Mouse (Mus musculus) heart, postnatal 0 days (tissue): Measurements from ENCODE around the gene Ciz1. TPM values are rescaled to one million over a fixed set of nuclear protein-coding genes. Genes with fewer than 3 reads are reported as not detected.

Source experiments
- ATAC-seq: fragments of 200-750 bp; cut with Nextera tagmentation; 2 replicates; pipeline ENCODE4 v1.8.0; 2017; ENCODE audit warnings: low read depth, moderate number of reproducible peaks, moderate library complexity; ENCODE audit not compliant: insufficient read depth
- DNase-seq: peaks from one replicate; pipeline ENCODE4 v3.0.0-alpha.2; 2016; ENCODE audit warnings: low spot score
- H3K27ac ChIP-seq: fragments of 300-500 bp; sonication (generic); 2 replicates; pipeline ENCODE4 v1.5.1; 2014; ENCODE audit warnings: low read depth, mild to moderate bottlenecking
- H3K27me3 ChIP-seq: fragments of 300-500 bp; sonication (generic); 2 replicates; pipeline ENCODE4 v1.6.1; 2014; ENCODE audit warnings: low read length, mixed read lengths; ENCODE audit not compliant: control insufficient read depth, insufficient read depth
- H3K36me3 ChIP-seq: fragments of 300-500 bp; sonication (generic); replicated peaks from 2 replicates; pipeline ENCODE4 v1.6.1; 2014; ENCODE audit warnings: low read length, mixed read lengths; ENCODE audit not compliant: control insufficient read depth, insufficient read depth
- H3K4me1 ChIP-seq: fragments of 300-500 bp; sonication (generic); 2 replicates; pipeline ENCODE4 v1.6.1; 2014; ENCODE audit warnings: antibody characterized with exemption; ENCODE audit not compliant: control insufficient read depth, insufficient read depth
- H3K4me2 ChIP-seq: fragments of 300-500 bp; sonication (generic); 2 replicates; pipeline ENCODE4 v1.6.1; 2014; ENCODE audit warnings: low read depth, mild to moderate bottlenecking, low read length, moderate library complexity
- H3K4me3 ChIP-seq: fragments of 300-500 bp; sonication (generic); 2 replicates; pipeline ENCODE4 v1.5.1; 2014; ENCODE audit warnings: low read depth, low read length
- H3K9ac ChIP-seq: fragments of 300-500 bp; sonication (generic); replicated peaks from 2 replicates; pipeline ENCODE4 v1.6.1; 2014; ENCODE audit warnings: low read depth, low read length, mixed read lengths
- H3K9me3 ChIP-seq: fragments of 300-500 bp; sonication (generic); replicated peaks from 2 replicates; pipeline ENCODE4 v1.6.1; 2016; ENCODE audit warnings: low read length; ENCODE audit not compliant: control insufficient read depth
- CTCF ChIP-seq: IDR thresholded peaks from 2 replicates; pipeline ENCODE4 v1.5.1; 2016; ENCODE audit warnings: antibody characterized with exemption, control low read depth, low read depth
- EP300 ChIP-seq: IDR thresholded peaks from 2 replicates; pipeline ENCODE4 v1.6.1; 2016; ENCODE audit warnings: antibody characterized with exemption, low read depth
- WGBS: fragments of 180-500 bp; shearing (Covaris S2); extraction: QIAGEN DNeasy Blood & Tissue Kit; methylation state at CpG from one replicate; pipeline ENCODE4 v1.1.7; 2014; 5-methylcytosine and 5-hydroxymethylcytosine counted together
- polyA plus RNA-seq: library from polyadenylated mRNA; unstranded; fragments of >200 nt; fragmentation: Nextera tagmentation; extraction: Ambion mirVana; gene quantifications from 2 replicates; pipeline ENCODE4 v1.2.1, GENCODE M21; 2015
- total RNA-seq: library from RNA; depleted of rRNA; stranded (reverse); fragments of >200 nt; gene quantifications from 2 replicates; pipeline ENCODE4 v1.2.3, GENCODE M21; 2014; ENCODE audit warnings: low replicate concordance

The Ciz1 gene
- total and polyA plus RNA-seq, 2 experiments from 2014 or later, result 17.6 to 79.9 TPM

DNA sequence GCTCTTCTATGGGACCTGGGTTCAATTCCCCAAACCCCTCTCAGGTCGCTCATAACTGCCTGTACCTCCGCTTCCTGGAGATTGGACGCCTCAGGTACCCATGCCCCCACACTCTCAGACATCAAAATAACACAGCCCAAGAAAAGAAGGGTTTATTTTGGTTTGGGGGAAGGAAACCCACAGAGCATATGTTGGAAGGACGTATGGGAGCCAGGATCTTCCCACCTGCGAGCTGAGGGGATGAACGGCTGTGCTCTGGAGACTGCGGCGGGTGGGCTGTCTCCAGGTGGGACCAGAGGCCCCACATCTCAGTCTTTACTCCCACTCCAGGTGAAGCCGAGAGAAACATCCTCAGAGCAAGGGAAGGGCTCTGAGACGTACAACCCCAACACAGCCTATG lies 24.8 kb downstream of the Ciz1 start:
- Histone ChIP-seq H3K9me3 (no peaks in the 10 kb centered on the region), H3K27ac (no peak overlapping the region), H3K9ac (no peak overlapping the region), H3K36me3 (peaks cover 68% of the 10 kb centered on the region), H3K4me3 (no peak overlapping the region), H3K27me3 (no peaks in the 10 kb centered on the region), H3K4me2 (no peak overlapping the region), H3K4me1 (peaks cover 4% of the 10 kb centered on the region; the same call in 1 of the 2 replicates)
- whole genome bisulfite sequencing, result 97% methylated on average over 10 of the region's 10 CpGs
- DNase-seq (no peak), ATAC-seq (no peak)
- no peak for TF ChIP-seq CTCF
- TF ChIP-seq EP300, result no peak

DNA sequence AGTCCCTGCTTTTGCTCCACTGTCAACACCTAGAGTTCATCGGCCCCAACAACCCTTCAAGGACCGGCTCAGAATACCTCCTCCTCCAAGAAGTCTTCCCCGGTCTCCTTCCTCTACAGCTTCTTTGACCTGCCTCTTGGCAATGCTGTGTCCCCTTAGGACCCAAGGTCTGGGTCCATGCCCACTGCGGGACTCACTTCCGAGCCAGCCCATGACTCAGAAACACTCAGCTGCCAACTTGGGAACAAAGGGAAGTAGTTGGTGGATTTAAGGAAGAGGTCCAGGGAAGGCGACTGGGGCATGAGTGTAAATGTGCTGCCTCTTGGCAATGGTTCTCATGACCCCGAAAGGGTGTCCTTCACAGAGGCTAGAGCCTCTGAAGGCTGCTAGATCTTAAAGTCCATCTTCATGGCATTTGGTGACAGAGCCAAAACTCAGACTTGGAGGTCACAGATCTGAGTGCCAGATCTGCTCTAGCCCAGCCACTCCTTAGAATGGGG lies 27.9 kb downstream of the Ciz1 start:
- Histone ChIP-seq H3K27me3 (peaks cover 4% of the 10 kb centered on the region; the same call in 1 of the 2 replicates), H3K4me1 (peaks cover 4% of the 10 kb centered on the region; the same call in 1 of the 2 replicates), H3K27ac (no peak overlapping the region), H3K9me3 (no peaks in the 10 kb centered on the region), H3K4me3 (no peak overlapping the region), H3K36me3 (peaks cover 45% of the 10 kb centered on the region), H3K4me2 (no peak overlapping the region), H3K9ac (no peak overlapping the region)
- DNase-seq, result no peak
- 73% methylated on average over 7 of the region's 7 CpGs for WGBS
- no peak for TF ChIP-seq EP300
- TF ChIP-seq CTCF, result no peak
- ATAC-seq, result no peak

DNA sequence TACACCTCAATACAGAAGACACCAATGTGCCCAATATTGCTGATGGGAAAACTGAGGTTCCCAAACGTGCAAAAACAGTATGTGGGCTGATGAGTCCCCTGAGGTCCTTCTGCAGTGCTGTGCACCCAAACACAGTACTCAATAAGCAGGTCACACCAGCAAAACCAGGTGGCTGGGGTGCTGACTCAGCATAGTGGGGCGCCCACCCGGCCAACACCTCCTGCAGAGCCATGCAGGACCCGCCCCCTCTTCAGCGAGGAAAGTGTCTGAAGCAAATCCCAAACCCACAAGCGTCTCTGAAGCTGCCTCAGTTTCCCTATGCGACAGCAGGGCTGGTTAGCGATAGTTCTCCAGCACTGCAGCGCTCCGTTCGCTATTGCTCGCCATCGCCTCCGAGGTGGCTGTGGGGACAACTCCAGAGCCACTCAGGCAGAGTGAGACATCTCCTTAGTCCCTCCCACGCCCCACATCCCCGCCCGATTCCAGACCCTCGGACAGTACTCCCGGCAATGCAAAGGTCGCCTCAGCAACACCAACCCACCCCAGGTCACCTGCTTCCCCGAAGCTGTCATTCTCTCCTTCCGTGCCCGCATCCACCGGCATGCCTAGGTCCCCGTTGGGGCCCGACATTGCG lies 29.1 kb downstream of the Ciz1 start:
- no peak overlapping the region for H3K27ac ChIP-seq
- ATAC-seq (peak; percentile 44), DNase-seq (no peak)
- peak overlapping the region; percentile 52 for H3K4me3 ChIP-seq
- under 1% methylated on average over 27 of the region's 27 CpGs for WGBS
- TF ChIP-seq CTCF (no peak), EP300 (no peak)
- H3K9ac ChIP-seq, result peak overlapping the region; percentile 32
- no peaks in the 10 kb centered on the region for H3K9me3 ChIP-seq
- H3K4me2 ChIP-seq, result peak overlapping the region; percentile 71
- H3K4me1 ChIP-seq, result peaks cover 4% of the 10 kb centered on the region; the same call in 1 of the 2 replicates
- H3K27me3 ChIP-seq, result peaks cover 6% of the 10 kb centered on the region; the same call in 1 of the 2 replicates
- H3K36me3 ChIP-seq, result peaks cover 34% of the 10 kb centered on the region

DNA sequence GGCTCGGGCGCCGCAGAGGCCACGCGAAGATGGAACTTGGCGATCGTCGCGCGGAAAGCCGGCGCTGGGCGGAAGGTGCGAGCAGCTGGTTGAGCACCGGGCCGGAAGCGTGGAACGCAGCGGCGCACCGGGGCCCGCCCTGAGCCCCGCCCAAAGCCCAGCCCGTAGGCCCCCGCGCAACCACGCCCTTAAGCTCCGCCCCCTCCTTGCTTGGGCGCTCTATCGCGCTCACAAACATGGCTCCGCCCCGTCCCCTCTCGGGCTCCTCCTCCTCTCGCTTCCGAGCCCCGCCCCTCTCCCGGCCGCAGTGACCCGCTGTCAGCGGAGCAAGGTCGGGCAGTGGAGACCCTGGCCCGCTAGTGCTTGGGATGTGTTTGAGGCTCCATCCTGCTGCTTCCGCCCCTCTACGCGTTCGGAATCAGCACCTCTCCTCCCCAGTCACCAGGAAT lies 29.7 kb downstream of the Ciz1 start, which contains the start of gene 1110008P14Rik:
Gene 1110008P14Rik (minus strand): TSS at position 164 of the 449 bp plus-strand sequence.
- Histone ChIP-seq H3K27me3 (peaks cover 6% of the 10 kb centered on the region; the same call in 1 of the 2 replicates), H3K9ac (peak within 1 kb of the TSS; percentile 32), H3K36me3 (peaks cover 28% of the 10 kb centered on the region), H3K27ac (no peak within 1 kb of the TSS), H3K4me3 (peak within 1 kb of the TSS; percentile 52), H3K9me3 (no peaks in the 10 kb centered on the region), H3K4me2 (peak within 1 kb of the TSS; percentile 71), H3K4me1 (peaks cover 4% of the 10 kb centered on the region; the same call in 1 of the 2 replicates)
- DNase-seq (peak; percentile 90), ATAC-seq (peak; percentile 96)
- TF ChIP-seq EP300 (no peak), CTCF (no peak)
- WGBS, result under 1% methylated on average over 45 of the region's 47 CpGs

DNA sequence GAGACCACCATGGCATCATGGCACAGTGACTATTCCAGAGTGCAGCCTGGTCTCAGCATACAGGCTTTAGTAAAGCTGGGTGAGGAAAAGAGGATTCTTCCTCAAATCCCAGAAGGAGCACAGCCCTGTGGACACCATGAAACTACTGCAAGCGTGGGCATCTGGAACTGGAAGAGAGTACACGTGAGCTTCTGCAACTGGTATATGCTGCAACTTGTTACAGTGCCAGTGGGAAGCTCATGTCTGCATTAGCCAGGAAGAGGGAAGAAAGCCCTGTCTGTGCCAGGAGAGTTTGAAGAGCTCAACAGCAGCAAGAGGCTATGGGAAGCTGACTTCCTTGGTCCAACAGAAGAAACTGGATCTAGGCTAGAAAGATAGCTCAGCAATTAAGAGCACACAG lies 30.6 kb downstream of the Ciz1 start:
- H3K9me3 ChIP-seq, result no peaks in the 10 kb centered on the region
- peaks cover 4% of the 10 kb centered on the region; the same call in 1 of the 2 replicates for H3K4me1 ChIP-seq
- TF ChIP-seq EP300 (no peak), CTCF (no peak)
- DNase-seq, result no peak
- no peak overlapping the region for H3K27ac ChIP-seq
- H3K4me3 ChIP-seq, result no peak overlapping the region
- H3K36me3 ChIP-seq, result peaks cover 19% of the 10 kb centered on the region
- 84% methylated on average over 2 of the region's 2 CpGs for WGBS
- no peak for ATAC-seq
- H3K9ac ChIP-seq, result no peak overlapping the region
- H3K4me2 ChIP-seq, result no peak overlapping the region
- H3K27me3 ChIP-seq, result peaks cover 6% of the 10 kb centered on the region; the same call in 1 of the 2 replicates
